Mouse (Mus musculus) limb, embryonic 15.5 days (tissue): ENCODE results near the gene Smim15. TPM values are rescaled to one million over a fixed set of nuclear protein-coding genes. Genes with fewer than 3 reads are reported as not detected.

ENCODE experiments used
- polyA plus RNA-seq: library from polyadenylated mRNA; unstranded; fragments of >200 nt; fragmentation: Nextera tagmentation; extraction: Ambion mirVana; gene quantifications from 2 replicates; pipeline ENCODE4 v1.2.1, GENCODE M21; 2015

Gene Smim15
- polyA plus RNA-seq, 1 experiment from 2014 or later = 52.2 TPM

Other genes with a start within 250 kb of the Smim15 start
- gene Ndufaf2, start 114.2 kb downstream of the Smim15 start, polyA plus RNA-seq = 59.3 and 63.2 TPM in 2 replicates
- gene Ercc8, start 114.3 kb downstream of the Smim15 start, polyA plus RNA-seq = 14.6 and 16.4 TPM in 2 replicates
- gene Elovl7, start 170.0 kb downstream of the Smim15 start, polyA plus RNA-seq = 21.4 and 21.7 TPM in 2 replicates